Mouse (Mus musculus) forebrain, embryonic 12.5 days (tissue): ENCODE data around the gene Rala. TPM values are rescaled to one million over a fixed set of nuclear protein-coding genes. Genes with fewer than 3 reads are reported as not detected.
"Not testable (repeated sequence)": the region's sequence is repeated elsewhere in the genome, so short reads cannot be mapped to it uniquely, and the experiment has no call there.

ENCODE experiments used
- ATAC-seq: fragments of 200-750 bp; cut with Nextera tagmentation; 2 replicates; pipeline ENCODE4 v1.8.0; 2017; ENCODE audit warnings: moderate TSS enrichment; ENCODE audit not compliant: low FRiP score
- H3K27ac ChIP-seq: fragments of 300-500 bp; sonication (generic); 2 replicates; pipeline ENCODE4 v1.5.1; 2016; ENCODE audit warnings: mild to moderate bottlenecking
- H3K27me3 ChIP-seq: fragments of 300-500 bp; sonication (generic); 2 replicates; pipeline ENCODE4 v1.6.1; 2016; ENCODE audit warnings: mild to moderate bottlenecking
- H3K36me3 ChIP-seq: fragments of 300-500 bp; sonication (generic); replicated peaks from 2 replicates; pipeline ENCODE4 v1.6.1; 2016; ENCODE audit warnings: mild to moderate bottlenecking
- H3K4me1 ChIP-seq: fragments of 300-500 bp; sonication (generic); 2 replicates; pipeline ENCODE4 v1.6.1; 2016
- H3K4me2 ChIP-seq: fragments of 300-500 bp; sonication (generic); 2 replicates; pipeline ENCODE4 v1.6.1; 2016; ENCODE audit warnings: mild to moderate bottlenecking, moderate library complexity
- H3K4me3 ChIP-seq: fragments of 300-500 bp; sonication (generic); replicated peaks from 2 replicates; pipeline ENCODE4 v1.5.1; 2016; ENCODE audit warnings: mild to moderate bottlenecking
- H3K9ac ChIP-seq: fragments of 300-500 bp; sonication (generic); 2 replicates; pipeline ENCODE4 v1.6.1; 2016; ENCODE audit warnings: mild to moderate bottlenecking
- H3K9me3 ChIP-seq: fragments of 300-500 bp; sonication (generic); 2 replicates; pipeline ENCODE4 v1.6.1; 2016
- WGBS: fragments of 180-500 bp; shearing (Covaris S2); methylation state at CpG from one replicate; pipeline ENCODE4 v1.1.7; 2016; 5-methylcytosine and 5-hydroxymethylcytosine counted together
- polyA plus RNA-seq: library from polyadenylated mRNA; unstranded; fragments of >200 nt; fragmentation: Nextera tagmentation; extraction: Ambion mirVana; gene quantifications from 2 replicates; pipeline ENCODE4 v1.2.1, GENCODE M21; 2016

Rala gene
- polyA plus RNA-seq, 1 experiment from 2014 or later = 134 TPM

DNA sequence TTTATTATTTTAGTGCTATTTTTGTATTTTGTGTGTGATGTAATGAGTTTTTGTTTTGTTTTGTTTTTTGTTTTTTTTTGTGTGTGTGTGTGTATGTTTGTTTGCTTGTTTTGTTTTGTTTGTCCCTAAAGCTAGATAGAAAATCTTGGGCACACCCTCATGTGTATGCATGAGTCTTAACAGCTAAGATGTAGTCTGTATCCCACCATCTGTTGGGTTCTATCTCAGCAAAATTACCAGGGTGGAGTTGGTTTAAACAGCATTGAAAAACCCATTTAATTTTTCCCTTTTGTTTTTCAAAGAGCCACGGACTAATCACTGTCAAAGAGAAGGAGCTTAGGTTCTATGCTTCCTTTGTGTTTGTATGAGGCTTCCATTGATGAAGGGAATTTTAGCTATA, 10.2 kb upstream of the Rala start:
- H3K9ac ChIP-seq = no peak overlapping the region
- H3K4me2 ChIP-seq = no peak overlapping the region
- no peaks in the 10 kb centered on the region for H3K9me3 ChIP-seq
- no peak overlapping the region for H3K27ac ChIP-seq
- H3K36me3 ChIP-seq = no peaks in the 10 kb centered on the region
- no peak for ATAC-seq
- no peak overlapping the region for H3K4me3 ChIP-seq
- no peaks in the 10 kb centered on the region for H3K4me1 ChIP-seq
- WGBS = 33% methylated on average over 1 of the region's 1 CpGs
- no peaks in the 10 kb centered on the region for H3K27me3 ChIP-seq

GRCm38 (mm10) chr13:17950581-17950980, 6.5 kb upstream of the Rala start:
- H3K4me3 ChIP-seq, H3K4me1 ChIP-seq, H3K36me3 ChIP-seq, H3K27ac ChIP-seq, H3K9me3 ChIP-seq, ATAC-seq, H3K27me3 ChIP-seq, H3K4me2 ChIP-seq, H3K9ac ChIP-seq: not testable (repeated sequence)
- 96% methylated on average over 8 of the region's 8 CpGs for WGBS

DNA sequence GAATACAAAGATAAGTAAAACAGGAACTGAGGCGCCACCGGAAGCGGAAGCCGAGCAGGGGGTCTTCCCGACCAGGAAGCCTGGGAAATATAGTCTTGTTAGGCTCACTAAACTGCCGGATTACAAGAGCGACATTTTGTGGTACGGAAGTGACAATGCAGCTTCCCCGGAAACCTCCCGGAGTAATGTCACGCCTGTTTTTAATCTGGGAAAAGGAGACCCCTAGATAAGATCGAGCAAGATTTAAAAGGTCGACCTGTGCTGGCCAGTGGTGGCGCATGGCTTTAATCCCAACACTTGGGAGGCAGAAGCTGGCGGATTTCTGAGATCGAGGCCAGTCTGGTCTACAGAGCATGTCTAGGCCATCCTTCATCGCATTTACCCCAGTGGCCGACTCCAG, 5.5 kb upstream of the Rala start:
- Histone ChIP-seq H3K4me2 (no peak overlapping the region), H3K9me3 (no peaks in the 10 kb centered on the region), H3K4me1 (no peaks in the 10 kb centered on the region; the same call in 1 of the 2 replicates), H3K4me3 (no peak overlapping the region), H3K27me3 (peaks cover 6% of the 10 kb centered on the region; the same call in 1 of the 2 replicates), H3K27ac (no peak overlapping the region), H3K36me3 (no peaks in the 10 kb centered on the region), H3K9ac (no peak overlapping the region)
- WGBS = 81% methylated on average over 18 of the region's 18 CpGs
- no peak for ATAC-seq

DNA sequence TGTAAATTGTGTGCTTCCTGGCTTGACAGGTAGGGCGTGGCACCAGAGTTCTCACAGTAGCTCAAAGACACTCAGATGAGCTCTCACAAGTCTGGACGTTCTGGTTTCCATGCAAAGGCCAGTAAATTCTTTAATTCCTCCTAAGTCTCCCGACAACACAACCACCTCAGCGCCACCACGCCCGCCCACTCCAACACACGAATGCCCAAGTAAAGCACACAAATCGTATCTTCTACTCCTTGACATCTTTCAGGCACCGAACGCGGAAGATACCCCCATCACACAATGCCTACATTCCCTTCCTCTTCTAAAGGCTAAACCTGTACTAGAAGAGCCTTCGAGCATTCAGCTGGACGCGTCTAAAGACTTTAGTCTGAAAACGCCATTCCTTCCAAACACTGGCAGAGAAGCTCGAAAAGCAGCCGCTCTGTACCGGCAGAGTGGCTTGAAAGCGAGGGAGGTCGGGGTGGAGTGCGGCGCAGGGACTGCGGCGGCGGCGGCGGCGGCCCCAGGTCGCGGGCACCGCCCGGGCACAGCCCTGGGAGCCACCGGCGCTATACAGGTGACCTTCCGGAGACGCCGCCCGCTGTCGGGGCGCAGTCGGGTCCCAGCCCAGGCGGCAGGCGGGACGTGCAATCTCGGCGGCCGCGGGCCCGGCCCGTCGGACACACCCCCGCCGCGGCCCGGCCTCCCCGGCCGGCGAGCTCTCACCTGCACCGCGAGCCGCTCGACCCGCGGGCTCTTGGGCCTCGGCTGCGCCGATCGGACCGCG, 547 bp downstream of the Rala start:
- no peaks in the 10 kb centered on the region for H3K36me3 ChIP-seq
- peak overlapping the region; percentile 94 for H3K9ac ChIP-seq
- no peaks in the 10 kb centered on the region for H3K9me3 ChIP-seq
- H3K27ac ChIP-seq = peak overlapping the region; percentile 94
- WGBS = under 1% methylated on average over 54 of the region's 70 CpGs
- peak overlapping the region; percentile 75 for H3K4me2 ChIP-seq
- peaks cover under 1% of the 10 kb centered on the region; the same call in 1 of the 2 replicates for H3K27me3 ChIP-seq
- peak overlapping the region; percentile 94 for H3K4me3 ChIP-seq
- peaks cover 12% of the 10 kb centered on the region for H3K4me1 ChIP-seq
- ATAC-seq = peak; percentile 81

DNA sequence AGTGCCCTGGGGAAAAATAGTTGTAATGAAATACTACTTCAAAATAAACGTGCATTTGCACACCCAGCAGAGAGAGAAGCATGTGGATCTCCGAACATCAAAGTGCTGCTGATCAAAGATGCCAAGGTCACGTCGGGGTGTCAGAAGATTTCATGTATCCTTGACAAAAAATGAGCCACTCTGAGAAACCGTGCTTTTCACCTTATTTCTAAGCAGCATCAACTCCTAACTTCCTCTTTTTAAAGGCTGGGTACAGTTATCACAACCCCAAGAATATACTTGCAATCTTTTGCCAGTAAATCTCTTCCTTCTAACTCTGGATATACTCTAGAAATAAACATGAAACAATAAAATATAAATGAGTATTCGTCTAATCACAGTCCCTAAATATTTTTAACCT, 1.7 kb downstream of the Rala start:
- H3K9ac ChIP-seq = no peak overlapping the region

DNA sequence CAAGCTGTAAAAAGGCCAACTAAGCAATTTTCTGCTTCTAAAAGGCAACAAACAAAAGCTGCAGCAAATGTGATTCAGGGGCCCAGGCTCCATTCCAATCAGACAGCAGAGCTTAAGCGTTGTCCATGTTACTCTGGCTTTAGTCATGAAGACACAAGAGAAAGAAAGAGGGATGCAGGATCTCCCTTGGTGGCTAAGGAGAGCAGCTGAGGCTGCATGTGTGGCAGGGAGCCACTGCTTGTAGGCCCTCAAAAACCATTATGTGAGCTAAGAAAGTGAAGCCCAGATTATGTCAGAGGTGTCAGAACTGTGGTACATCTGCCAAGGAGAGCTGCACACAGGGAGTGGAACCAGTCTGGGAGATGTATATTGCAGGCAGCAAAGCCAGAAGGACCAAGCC, 36.7 kb downstream of the Rala start:
- no peaks in the 10 kb centered on the region for H3K9me3 ChIP-seq
- 73% methylated on average over 1 of the region's 1 CpGs for WGBS
- no peak overlapping the region for H3K9ac ChIP-seq
- no peak overlapping the region for H3K4me3 ChIP-seq
- no peaks in the 10 kb centered on the region for H3K27me3 ChIP-seq
- H3K4me2 ChIP-seq = no peak overlapping the region
- H3K27ac ChIP-seq = no peak overlapping the region
- H3K36me3 ChIP-seq = peaks cover 5% of the 10 kb centered on the region
- no peak for ATAC-seq
- 0 out of 2 replicates have a peak, but pooled peaks cover 5% of the 10 kb centered on the region for H3K4me1 ChIP-seq

More for the DNA sequence above, 1.7 kb downstream of the Rala start:
- H3K4me1 ChIP-seq = peaks cover 12% of the 10 kb centered on the region
- 74% methylated on average over 6 of the region's 6 CpGs for WGBS
- no peaks in the 10 kb centered on the region for H3K36me3 ChIP-seq
- H3K27me3 ChIP-seq = no peaks in the 10 kb centered on the region
- no peak overlapping the region for H3K27ac ChIP-seq
- no peak for ATAC-seq
- no peaks in the 10 kb centered on the region for H3K9me3 ChIP-seq
- no peak overlapping the region for H3K4me3 ChIP-seq
- 0 out of 2 replicates have a peak overlapping the region, but pooled peaks have one; percentile 75 for H3K4me2 ChIP-seq

DNA sequence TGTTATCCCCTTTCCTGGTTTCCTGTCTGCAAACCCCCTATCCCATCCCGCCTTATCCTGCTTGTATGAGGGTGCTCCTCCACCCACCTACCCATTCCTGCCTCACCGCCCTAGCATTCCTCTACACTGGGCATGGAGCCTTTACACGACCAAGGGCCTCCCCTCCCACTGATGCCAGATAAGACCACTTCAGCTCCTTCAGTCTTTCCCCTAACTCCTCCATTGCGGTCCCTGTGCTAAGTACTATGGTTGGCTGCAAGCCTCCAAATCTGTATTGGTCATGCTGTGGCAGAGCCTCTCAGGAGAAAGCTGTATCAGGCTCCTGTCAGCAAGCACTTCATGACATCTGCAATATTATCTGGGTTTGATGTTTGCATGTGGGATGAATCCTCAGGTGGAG, 42.6 kb downstream of the Rala start:
- no peaks in the 10 kb centered on the region for H3K9me3 ChIP-seq
- no peaks in the 10 kb centered on the region for H3K4me1 ChIP-seq
- peaks cover 5% of the 10 kb centered on the region for H3K36me3 ChIP-seq
- H3K9ac ChIP-seq = no peak overlapping the region
- ATAC-seq = no peak
- no peak overlapping the region for H3K4me3 ChIP-seq
- no peaks in the 10 kb centered on the region for H3K27me3 ChIP-seq
- 92% methylated on average over 4 of the region's 4 CpGs for WGBS
- no peak overlapping the region for H3K27ac ChIP-seq
- no peak overlapping the region for H3K4me2 ChIP-seq

DNA sequence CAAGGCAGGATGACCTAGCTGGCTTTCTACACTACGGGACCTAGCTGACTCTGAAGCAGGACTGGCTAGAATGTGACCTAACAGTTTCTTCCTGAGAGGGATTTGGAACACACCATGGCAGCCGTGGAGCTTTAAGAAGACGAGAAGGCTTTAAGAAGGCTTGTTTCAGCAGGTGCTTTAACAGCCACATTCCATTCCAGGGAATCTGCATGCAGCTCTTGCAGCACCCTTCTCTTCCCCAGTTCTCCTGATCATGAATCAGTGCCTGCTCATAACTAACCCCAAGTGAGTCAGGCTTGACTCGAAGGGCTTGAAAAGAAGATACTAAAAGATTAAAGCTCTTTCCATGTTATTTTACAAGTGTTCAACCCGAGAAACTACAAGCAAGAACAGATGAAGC, 43.4 kb downstream of the Rala start:
- H3K36me3 ChIP-seq = peaks cover 9% of the 10 kb centered on the region
- 92% methylated on average over 5 of the region's 5 CpGs for WGBS
- H3K4me3 ChIP-seq = no peak overlapping the region
- no peak overlapping the region for H3K27ac ChIP-seq
- no peak overlapping the region for H3K9ac ChIP-seq
- H3K9me3 ChIP-seq = no peaks in the 10 kb centered on the region
- no peaks in the 10 kb centered on the region for H3K27me3 ChIP-seq
- no peaks in the 10 kb centered on the region for H3K4me1 ChIP-seq
- no peak for ATAC-seq
- no peak overlapping the region for H3K4me2 ChIP-seq

DNA sequence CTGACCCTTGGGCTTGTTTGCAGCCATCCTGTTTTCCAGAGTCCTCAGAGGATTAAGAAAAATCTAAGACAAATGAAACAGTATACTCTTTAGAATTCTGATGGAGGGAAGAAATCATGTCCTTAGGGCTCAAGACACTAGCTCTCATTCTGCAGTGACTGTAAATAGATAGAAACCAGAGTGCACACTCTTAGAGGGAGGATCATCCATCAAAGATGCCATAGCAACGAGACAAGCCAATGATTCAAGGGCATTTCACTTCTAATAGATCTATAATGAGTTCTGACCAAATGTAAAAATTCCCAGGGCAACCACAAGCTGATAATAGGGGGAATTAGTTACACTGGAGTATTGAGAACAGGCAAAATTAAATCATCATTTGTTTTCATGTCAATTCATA, 47.0 kb downstream of the Rala start:
- no peak overlapping the region for H3K4me2 ChIP-seq
- H3K36me3 ChIP-seq = peaks cover 28% of the 10 kb centered on the region
- H3K9me3 ChIP-seq = no peaks in the 10 kb centered on the region
- H3K9ac ChIP-seq = no peak overlapping the region
- WGBS = 78% methylated on average over 1 of the region's 1 CpGs
- no peak for ATAC-seq
- H3K27me3 ChIP-seq = no peaks in the 10 kb centered on the region
- no peak overlapping the region for H3K4me3 ChIP-seq
- H3K4me1 ChIP-seq = no peaks in the 10 kb centered on the region
- no peak overlapping the region for H3K27ac ChIP-seq

DNA sequence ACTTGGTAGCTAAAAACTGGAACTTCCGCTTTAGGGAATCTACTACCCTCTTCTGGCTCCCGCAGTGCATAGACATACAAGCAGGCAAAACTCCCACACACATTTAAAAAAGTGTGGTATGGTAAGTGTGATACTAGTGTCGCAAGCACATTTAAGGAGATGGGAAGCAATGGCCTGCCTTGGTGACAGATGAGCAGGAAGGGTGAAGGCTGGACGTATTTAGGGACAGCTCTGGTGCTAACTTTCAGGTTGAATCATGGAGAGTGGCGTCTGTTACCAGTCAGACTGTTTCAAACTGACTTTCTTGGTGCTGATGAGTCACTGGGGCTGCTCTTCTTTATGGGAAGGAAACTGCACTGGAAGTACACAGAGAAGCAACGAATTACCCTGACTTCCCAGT, 52.5 kb downstream of the Rala start:
- H3K4me1 ChIP-seq = no peaks in the 10 kb centered on the region
- H3K9ac ChIP-seq = no peak overlapping the region
- no peak overlapping the region for H3K4me2 ChIP-seq
- no peak overlapping the region for H3K4me3 ChIP-seq
- no peak for ATAC-seq
- WGBS = 90% methylated on average over 6 of the region's 6 CpGs
- no peaks in the 10 kb centered on the region for H3K9me3 ChIP-seq
- H3K27me3 ChIP-seq = no peaks in the 10 kb centered on the region
- no peak overlapping the region for H3K27ac ChIP-seq
- peaks cover 61% of the 10 kb centered on the region for H3K36me3 ChIP-seq

DNA sequence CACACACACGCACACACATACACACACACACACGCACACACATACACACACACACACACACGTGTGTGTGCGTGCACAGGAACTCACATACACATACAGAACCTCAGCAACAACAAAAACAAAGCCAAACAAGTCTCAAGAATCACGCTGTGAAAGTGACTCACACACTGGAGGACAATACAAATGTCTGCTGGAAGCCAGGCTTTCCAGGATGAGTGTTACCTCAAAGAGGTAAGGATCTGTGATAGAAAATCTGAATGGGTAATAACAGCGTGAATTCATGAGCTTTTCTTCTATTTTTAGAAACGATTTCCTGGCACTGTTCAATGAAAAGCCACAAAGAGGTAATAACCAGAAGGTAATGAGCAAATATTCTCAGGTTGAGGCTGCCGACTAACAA, 59.8 kb downstream of the Rala start:
- Histone ChIP-seq H3K27ac (no peak overlapping the region), H3K4me3 (no peak overlapping the region), H3K9me3 (no peaks in the 10 kb centered on the region), H3K27me3 (no peaks in the 10 kb centered on the region), H3K36me3 (peaks cover 50% of the 10 kb centered on the region), H3K4me1 (no peaks in the 10 kb centered on the region), H3K4me2 (no peak overlapping the region), H3K9ac (no peak overlapping the region)
- WGBS = 85% methylated on average over 8 of the region's 8 CpGs
- ATAC-seq = no peak

GRCm38 (mm10) chr13:17879061-17879460, 65.0 kb downstream of the Rala start:
- Histone ChIP-seq H3K4me1 (no peaks in the 10 kb centered on the region), H3K9ac (no peak overlapping the region), H3K27ac (no peak overlapping the region), H3K9me3 (no peaks in the 10 kb centered on the region), H3K27me3 (no peaks in the 10 kb centered on the region), H3K4me3 (no peak overlapping the region), H3K4me2 (no peak overlapping the region), H3K36me3 (peaks cover 29% of the 10 kb centered on the region)
- ATAC-seq = no peak

DNA sequence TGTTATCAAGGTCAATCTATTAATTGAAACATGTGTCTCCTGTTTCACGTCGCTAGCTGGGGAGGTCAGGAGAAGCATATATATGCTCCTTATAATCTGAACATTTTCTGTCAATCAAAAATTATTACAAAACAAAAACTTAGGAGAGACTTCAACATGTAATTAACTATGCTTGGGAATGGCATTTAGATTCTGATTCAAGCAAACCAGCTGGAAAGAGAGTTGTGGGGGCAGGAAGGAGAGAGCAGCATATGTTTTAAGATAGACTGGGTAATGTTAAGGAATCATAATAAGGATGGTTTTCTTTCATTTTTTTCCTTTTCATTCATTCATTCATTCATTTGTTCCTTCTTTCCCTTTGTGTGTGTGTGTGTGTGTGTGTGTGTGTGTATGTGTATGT, 77.3 kb downstream of the Rala start:
- 82% methylated on average over 2 of the region's 2 CpGs for WGBS
- Histone ChIP-seq H3K4me2 (no peak overlapping the region), H3K36me3 (no peaks in the 10 kb centered on the region), H3K27me3 (no peaks in the 10 kb centered on the region), H3K9me3 (no peaks in the 10 kb centered on the region), H3K4me1 (no peaks in the 10 kb centered on the region), H3K27ac (no peak overlapping the region), H3K9ac (no peak overlapping the region), H3K4me3 (no peak overlapping the region)
- no peak for ATAC-seq
